Mouse (Mus musculus) kidney, adult 9 months (tissue): Measurements from ENCODE around the gene Cntnap2.

ENCODE experiments used
- DNase-seq: peaks from one replicate; pipeline ENCODE4 v3.0.0; 2022

Cntnap2 gene

DNA sequence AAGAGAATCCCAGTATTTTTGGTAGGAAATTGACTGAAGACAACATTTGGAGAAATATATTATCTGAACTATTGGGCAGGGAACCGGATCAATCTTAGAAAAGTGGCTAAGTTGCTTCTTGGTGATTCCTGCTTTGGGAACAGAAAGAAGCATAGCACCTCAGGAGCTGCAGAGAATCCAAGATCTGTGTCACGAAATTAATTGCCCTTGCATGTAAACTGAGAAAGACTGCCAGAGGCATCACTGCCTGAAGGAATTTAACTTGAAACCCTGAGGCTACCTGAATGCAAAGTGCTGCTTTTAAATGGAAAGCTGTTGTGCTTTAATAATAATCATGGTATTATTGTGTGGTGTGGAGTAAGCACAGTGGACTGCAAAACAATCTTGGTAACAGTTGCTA is 286.2 kb downstream of the Cntnap2 start:
- DNase-seq: no peak

DNA sequence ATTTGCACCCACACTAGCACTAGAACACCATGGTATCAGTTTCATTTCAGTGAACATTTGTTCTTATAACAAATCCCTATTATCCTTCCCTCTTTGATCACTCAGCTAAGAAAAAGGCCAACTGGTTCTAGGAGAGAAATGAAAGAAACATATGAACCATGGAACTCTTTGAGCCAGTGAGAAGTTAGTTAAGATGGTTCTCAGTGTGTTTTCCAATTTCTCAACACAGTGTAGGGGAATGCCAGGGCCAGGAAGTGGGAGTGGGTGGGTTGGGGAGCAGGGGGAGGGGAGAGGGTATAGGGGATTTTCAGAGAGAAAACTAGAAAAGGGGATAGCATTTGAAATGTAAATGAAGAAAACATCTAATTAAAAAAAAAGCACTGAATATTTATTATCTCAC is 286.8 kb downstream of the Cntnap2 start:
- DNase-seq: no peak

DNA sequence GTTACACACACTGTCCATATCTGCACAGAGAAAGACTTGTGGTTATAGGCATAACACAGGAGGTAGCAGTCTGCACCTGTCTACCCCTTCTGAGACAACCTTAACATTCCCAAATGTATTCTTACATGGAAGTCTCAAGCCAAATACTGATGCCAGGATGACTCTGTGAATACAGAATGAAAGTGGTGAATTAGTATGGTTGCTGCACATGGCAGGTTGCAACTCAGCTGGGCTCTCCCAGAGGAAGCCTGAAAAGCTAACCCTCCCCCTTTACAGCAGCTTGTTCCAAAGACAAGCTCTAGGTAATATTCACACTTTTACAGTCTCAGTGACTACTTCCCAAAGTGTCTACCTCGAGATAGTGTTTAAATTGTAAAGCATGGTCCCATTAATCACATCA is 307.3 kb downstream of the Cntnap2 start:
- DNase-seq: no peak

DNA sequence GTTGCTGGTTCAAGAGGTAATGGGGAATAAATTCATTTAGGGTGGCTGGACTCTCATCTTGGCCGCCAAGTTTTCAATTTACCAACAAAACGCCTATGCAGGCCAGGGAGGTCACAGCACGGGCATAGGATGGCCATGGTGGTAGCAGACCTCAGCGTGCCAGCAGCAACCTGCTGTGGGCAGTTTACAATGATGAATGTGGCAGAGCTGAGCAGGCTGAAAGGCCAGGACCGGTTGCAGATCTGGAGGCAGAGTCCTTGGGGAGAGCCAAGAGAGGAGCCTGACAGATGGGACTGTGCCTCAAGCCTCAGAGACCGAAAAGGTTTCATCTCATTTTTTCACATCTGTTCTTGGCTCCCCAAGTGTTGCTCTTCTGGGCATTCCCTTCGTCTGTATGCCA is 322.0 kb downstream of the Cntnap2 start:
- DNase-seq: no peak

DNA sequence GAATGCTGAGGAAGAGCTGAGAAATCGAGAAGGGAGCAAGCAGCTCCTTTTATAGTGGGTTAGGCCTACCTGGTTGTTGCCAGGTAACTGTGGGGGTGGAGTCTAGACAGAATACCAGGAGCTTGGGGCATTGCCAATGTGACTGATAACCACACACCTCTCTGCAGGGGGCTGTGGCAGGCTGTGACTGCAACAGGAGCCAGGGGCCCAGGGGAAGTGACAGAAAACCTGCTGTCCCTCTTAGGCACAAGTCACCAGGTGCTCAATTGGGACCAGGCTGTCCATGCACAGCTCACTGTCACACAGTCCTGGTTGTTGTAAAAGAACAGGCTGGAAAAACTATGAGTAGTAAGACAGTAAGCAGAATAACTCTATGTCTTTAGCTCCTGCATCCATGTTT is 329.9 kb downstream of the Cntnap2 start:
- DNase-seq: no peak

DNA sequence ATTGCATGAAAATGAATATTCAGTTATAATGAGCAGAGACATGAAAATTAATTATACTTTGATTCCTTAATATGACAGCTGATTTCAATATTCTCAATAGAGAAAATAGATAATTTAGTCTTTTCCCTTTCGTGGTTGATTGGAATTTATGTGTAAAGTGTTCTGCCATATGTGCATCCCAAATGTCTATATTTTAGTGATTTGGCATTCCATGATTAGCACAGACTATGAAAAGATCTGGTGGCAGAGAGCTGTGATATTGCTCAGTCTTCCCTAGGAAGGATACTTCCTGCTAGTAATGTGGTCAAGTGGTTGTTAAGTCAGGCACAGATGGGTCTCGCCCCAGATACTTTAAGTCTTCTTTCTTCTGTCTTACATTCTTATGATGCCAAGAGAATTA is 354.5 kb downstream of the Cntnap2 start:
- DNase-seq: no peak

DNA sequence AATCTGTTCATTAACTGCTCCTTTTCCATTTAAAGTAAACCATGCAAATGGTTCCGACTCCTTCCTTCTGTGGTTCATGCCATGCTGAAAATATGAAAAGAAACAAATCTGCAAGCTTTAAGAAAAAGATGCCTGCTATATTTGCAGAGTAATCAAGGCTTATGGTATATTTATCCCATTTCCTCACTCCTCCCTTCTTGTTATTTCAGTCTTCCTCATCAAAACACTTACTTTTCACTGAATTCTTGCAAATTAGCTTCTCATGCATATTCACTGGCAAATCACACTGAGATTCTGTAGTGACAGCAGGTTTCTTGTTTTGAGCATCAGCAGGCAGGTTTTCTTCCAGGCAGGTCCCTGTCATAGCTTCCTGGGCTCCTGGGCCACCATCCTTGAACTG is 396.3 kb downstream of the Cntnap2 start:
- DNase-seq: no peak

DNA sequence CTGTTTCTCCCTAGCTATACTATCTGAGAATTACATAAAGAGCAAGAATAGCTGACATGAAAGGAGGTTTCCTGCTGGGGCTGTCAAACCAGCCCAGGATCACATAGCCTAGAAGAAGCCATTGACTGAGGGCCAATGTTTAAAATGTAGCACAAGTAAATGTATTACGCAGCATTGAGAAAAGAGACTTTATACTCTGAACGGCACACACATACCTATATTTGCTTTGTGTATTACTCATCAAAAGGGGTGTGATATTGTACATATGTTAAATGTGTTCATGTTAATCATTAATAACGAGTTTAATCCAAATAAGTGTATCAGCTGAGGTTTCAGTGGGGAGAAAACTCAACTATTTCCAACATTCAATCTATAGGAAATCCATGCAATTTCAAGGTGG is 459.1 kb downstream of the Cntnap2 start:
- no peak for DNase-seq

DNA sequence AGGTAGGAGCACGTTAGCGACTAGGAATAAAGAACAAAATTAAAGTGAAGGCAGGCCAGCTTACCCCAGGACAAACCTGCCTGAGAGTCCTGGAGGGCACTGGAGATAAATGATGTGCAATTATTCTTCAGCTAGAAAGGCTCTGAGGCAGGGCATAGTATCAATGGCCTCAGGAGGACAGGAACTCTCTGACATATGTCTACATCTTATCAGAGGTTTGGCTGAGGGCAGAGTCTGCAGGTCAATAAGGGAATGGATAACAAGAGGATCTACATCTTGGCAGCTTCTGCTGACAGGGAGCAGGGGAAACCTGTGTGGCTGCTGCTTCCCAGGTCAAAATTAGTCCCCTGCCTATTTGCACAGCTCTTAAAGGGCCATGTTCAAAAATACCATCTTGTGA is 477.8 kb downstream of the Cntnap2 start:
- no peak for DNase-seq

DNA sequence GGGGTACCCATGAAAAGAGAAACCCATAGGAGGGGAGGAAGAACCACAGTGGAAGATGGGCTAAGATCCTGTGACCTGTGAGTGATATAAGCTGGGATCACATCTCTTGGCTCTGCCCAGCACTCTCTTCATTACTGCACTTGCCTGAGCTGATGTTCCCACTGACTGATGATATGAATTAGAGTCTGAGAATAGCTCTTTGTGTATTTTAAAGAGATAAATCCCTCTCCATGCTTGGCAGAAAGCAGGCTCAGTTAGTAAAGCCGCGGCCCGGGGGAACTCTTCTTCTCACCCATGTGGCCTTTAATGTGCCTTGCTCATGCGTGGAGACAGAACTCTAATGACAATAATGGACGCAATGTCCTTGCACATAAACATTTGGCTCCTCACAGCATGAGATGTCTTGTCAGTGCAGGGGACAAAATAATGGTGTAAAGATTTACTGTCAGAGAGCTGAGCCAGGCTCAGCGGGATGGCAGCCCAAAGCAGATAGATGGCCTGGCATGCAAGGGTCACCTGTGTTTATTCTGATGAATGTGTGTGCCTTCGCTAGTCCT is 485.2 kb downstream of the Cntnap2 start:
- no peak for DNase-seq

DNA sequence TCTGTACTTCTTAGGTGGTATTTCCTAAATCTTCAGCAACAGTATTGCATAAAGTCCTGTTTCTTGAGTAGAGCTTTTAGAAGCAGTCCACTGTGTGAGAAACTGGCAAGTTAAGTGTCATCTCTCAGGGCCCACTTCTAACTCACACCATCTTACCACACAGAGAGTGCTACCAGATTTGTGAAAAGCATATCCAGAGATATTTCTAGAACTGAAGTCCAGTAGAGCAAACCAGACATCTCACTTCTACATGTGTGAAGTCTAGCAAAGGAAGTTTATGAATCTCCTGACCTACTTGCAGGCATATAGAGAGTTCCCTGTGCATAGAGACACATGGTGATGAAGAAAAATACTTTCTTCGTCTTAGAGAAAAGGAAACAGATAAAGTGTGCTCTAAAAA is 500.6 kb downstream of the Cntnap2 start:
- no peak for DNase-seq

DNA sequence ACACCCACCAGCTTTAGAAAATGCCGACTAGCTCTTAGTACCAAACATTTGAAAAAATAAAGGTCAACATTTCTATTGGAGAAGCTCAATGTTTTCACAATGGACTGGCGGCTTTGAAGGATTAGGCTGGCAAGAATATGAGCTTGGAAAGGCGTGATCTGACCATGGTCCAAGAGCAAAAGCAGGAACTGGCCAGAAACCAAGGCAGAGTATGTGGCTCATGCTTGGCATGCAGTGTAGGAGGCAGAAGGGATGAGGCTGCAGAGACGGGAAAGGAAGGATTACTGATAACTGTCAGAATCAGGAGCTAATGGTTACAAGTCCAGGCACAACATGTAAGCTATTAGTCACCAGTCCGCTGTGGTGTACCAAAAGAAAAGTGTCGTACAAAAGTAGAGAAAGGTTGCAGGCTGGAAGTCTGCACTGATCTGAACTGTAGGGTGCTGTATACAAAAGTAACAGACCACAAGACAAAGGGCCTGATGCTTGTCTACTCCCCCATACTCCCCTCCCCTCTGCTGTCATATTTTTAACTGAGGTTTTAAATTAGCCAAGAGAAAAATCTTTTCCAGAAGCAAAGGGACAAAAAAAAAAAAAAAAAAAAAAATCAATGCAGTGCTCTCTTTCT is 525.4 kb downstream of the Cntnap2 start:
- no peak for DNase-seq

DNA sequence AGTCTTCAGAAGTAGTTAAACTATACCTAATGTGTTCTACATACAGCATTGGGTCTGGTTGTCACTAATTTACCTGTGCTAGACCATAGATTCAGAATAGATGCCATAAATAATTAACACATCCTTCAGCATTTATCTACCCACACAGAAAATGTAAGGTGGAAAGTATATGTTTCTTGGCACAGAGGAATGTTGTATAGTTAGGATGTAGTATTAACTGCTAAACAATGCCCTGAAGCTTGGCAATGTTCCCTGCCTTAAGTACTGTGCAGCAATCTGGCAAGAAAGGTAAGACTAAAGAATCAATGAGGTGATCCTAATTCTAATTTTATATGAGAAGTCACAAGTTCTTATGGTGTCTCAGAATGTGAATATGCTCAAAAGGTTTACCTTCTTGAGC is 529.9 kb downstream of the Cntnap2 start:
- no peak for DNase-seq

DNA sequence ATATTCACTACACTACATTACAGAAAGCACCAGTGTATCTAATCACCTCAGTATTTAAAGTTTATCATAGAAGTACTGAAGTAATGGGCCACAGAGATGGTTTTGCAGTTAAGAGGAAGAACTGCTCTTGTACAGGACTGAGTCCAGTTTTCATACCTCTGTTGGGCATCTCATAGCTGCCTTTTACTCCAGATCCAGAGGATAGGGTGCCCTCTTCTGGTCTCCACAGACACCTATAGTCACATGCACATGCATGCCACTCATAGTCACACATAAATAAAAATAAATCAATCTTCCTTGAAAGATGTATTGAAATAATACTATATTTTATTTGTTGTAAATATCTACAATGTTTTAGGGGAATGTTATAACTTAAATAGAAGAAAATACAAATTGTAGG is 587.9 kb downstream of the Cntnap2 start:
- no peak for DNase-seq

DNA sequence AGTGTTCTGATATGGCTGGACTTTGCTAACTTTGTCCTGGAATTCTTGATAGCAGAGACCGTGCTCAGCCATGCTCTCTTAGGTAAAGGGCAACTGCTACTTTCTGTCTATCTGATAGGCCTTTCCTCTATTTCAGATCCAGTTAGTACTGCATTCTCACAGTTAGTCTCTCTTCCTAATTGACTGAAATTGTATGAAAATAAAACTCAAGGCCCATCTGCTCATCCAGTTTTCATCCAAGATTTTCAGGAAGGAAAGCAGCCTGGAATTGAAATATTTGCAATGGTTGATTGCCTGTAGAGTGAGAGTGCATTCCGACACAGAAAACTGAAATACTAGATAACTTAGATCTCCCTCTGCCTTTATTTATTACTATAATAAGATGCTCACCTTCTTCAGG is 589.3 kb downstream of the Cntnap2 start:
- no peak for DNase-seq

DNA sequence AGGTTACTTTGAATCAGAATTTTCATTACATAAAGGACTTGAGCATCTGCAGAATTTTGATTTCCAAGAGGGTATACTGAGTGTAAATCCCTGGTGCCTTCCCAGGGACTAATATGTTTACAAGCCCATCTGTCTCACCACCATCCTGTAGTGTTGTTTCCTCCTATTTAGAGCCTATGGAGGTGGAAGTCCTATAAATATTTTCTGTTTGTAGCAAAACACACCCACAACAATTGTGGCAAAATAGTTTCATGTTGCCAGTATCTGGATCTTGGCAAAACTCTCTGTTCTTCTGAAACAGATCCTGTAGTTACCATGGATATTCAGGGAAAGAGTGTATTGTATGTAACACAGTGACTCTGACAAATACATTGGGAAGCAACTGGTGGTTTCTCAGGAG is 641.1 kb downstream of the Cntnap2 start:
- DNase-seq: no peak

DNA sequence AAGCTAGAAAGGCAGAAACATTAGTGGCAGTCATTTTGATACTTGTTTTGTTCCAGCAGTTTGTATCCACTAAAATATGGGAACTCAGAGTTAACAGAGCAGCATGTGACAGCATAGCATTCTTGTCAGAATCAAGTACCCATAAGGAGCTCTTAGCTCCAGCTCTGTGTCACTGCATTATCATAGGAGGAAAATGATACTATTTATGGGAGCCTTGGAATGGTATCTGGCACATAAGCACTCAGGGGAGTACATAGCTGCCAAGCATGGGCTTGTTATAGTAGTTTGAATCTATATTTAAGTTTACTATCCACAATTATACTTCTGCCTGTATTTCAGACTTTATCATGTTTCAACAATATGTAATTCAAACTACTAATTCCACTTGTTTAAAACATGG is 732.5 kb downstream of the Cntnap2 start:
- DNase-seq: no peak

DNA sequence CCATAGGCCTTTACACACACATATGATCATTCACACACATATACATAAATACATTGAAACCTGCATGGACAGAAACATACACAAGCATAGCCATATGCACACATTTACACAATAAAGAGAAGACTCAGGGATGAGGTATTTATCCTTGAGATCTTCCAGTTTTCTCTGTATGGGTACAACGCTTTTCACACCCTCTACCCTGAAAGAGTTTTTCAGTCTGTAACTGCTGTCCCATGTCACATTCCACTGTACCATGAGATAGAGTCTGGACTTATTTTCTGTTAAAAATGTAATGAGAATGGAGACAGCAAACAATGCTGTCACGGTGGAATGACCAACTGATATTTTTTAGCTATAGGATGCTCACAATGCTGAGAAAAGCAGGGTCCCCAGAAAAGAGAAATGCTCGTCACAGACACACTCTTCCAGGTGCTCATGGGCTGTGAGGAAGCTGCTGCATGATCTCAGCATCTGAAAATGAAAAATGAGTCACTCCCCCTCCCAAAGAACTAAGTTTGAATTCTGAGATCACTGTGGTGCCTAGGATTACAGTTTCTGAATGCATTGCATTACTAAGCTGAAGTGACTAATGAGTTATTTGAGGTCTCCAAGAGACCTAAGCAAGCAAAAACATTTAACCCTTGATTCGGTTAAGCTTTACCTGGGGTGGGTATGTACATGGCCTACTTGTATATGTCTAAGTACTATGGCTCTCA is 782.6 kb downstream of the Cntnap2 start:
- no peak for DNase-seq

DNA sequence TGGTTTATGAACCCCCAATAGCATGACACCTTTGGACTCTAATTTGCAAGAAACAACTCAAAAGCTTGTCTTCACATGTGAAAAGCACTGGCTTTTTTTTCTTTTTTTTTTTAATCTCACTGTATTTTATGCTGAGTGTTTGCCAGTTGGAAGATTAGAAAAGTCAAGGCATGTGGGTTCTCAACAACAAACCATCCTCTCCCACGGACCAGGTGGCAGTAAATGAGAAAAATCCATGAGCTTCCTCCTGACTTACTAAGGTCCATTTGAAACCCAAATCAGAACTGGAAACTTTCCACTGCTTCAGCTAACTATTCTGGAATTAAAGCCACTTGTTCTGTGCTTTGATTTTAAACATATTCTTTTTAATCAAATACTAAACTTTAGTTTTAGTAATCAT is 784.6 kb downstream of the Cntnap2 start:
- DNase-seq: no peak

DNA sequence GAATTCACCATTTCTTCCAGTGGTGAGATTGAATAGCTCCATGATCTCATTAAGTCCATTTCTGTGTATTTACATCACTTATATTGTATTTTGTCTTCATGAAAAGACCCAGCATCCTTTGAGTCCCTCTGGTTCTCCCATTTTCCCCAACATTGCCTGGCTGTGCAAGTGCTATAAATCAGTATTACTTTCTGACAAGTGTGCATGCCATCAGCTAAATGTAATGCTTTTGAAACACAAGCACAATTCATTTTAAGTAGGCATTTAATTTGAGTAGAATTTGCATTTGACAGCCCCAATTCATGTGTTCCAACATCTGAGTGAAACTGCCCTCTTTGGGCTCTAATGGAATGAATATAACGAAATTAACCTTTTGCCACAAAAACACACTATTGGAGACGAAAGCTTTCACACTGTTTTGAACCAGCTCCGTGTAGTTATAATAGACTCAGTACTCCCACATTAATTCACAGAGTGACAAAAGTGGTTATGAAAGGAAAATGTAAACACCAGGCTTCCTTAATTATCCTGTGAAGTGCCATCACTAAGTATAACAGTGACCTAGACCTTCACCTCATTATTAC is 812.3 kb downstream of the Cntnap2 start:
- no peak for DNase-seq

DNA sequence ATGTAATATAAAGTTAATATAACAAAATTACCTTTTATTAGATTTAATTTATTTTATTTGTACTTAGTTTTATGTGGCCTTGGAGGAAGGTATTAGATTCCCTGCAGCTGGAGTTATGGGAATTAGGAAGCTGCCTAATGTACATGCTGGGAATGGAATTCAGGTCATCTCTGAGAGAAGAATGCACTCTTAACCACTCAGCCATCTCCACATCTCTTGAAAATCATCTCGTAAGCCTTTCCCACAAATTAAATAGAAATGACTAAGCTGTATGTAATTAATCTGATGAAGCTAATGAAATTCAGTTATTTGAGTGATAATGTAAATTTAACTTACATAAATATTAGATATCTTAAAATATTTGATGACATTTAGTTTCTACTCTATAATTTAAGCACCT is 826.3 kb downstream of the Cntnap2 start:
- no peak for DNase-seq

DNA sequence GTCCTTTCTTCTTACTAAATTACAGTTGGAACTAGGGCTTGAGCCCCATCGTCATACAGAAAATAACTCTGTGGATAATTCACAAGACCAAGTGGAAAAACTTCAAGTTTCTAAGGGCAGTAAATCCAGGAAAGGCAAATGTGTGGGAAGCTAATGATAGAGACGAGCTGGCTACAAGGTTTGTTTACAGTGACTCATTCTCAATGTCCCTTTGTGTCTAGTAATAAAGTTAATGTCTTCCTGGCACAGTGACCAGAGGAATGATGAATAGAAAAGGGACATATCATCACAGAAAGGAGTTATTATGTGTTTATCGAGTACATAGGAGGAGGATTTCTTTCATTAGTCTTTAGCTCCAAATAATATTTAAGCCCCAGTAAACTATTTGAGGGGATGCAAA is 828.7 kb downstream of the Cntnap2 start:
- no peak for DNase-seq

DNA sequence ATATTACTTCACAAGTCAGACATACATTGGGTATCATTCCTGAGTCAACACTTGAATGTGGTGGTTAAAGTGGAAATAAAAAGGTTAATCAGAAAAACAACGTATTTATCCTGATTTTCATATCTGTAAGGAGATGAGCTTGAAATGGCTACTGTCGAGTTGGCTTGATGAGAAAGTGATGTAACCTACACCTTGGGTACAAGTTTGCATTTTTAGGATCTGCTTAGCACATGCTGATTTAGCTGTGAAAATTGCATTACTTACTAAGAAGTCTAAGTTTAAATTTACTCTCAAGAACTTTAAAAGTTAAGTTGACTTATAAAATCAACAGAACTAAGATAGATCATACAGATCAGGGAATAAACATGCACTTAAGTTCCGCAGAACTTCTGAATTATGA is 879.1 kb downstream of the Cntnap2 start:
- DNase-seq: no peak

DNA sequence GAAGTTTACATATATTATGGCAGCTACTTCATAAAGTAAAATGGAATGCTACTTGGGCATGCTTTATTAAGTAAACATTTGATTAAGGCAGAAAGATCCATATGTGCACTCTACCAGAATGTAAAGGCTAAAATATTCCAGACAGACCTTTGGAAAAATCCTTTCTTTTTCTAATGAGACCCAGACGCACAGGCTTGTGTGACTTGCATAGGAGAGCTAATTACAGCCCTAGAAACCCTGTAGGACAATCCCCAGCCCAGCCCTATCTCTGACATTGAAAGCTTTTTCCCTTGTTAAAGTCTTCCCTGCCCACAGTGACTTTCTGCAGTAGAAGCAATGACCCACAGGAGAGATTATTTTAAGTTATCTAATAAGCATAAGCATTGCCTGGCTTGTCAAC is 879.6 kb downstream of the Cntnap2 start:
- DNase-seq: no peak
